8 mouse cellular contexts compared by ENCODE assay signal in the genomic region with DNA sequence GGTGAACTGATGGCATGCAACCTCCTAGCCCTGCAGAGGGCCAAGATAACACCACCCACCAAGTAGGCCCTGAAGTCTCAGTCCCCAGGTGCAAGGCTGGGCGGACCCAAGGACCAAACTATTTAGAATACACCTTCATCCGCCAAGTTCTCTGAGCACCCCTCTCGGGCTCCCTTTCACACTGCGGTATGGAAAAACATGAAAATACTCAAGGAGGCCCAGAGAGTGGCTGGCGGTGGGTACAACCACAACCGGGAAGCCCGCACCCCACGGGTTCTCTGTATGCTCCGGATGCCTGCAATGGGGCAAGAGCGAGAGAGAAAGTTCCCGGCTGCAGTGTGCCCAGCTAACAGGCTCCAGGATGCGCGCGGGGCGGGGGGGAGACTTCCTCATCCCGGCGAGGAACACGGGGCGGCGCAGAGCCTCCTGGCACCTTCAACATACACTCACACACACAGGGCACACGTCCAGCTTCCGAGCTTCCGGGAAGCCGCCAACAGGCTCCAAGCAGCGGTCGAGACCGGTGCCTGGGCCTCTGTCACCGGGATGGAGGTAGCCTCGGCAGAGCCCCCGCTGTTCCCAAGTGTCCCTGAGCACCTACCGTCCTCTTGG. TPM values are rescaled to one million over a fixed set of nuclear protein-coding genes. Genes with fewer than 3 reads are reported as not detected.
DNase-seq lines count a peak whose midpoint lies in the region; ATAC-seq and TF ChIP-seq lines count a peak whose summit lies in the region.

No protein-coding gene starts in this region.

- H3K4me2 ChIP-seq in neural tube, embryonic 12.5 days (replicated peaks), result peak overlapping the region; percentile 98

- ATAC-seq in neural tube, embryonic 12.5 days (ENCODE audit: low FRiP score, low read depth), result peak; percentile 5
- ATAC-seq in erythroid progenitor cell, adult 5-6 weeks (replicated peaks; ENCODE audit: low FRiP score, poor library complexity, severe bottlenecking), result no peak

- H3K27ac ChIP-seq in kidney, adult 2 months (ENCODE audit: insufficient read depth, low read depth, low read length), result no peak overlapping the region
- no peak overlapping the region for H3K27ac ChIP-seq in liver, adult 2 months (replicated peaks; ENCODE audit: insufficient read depth, low read depth, low read length)
- no peak overlapping the region for H3K27ac ChIP-seq in neural tube, embryonic 12.5 days

- no peak overlapping the region for H3K9ac ChIP-seq in liver, adult 2 months (ENCODE audit: low read depth, low read length)
- peak overlapping the region; percentile 69 for H3K9ac ChIP-seq in neural tube, embryonic 12.5 days

- no peaks in the 10 kb centered on the region for H3K4me1 ChIP-seq in kidney, adult 2 months (ENCODE audit: control insufficient read depth, insufficient read depth, low read length)
- no peaks in the 10 kb centered on the region for H3K4me1 ChIP-seq in liver, adult 2 months (ENCODE audit: control insufficient read depth, insufficient read depth, low read length)
- peaks cover 29% of the 10 kb centered on the region for H3K4me1 ChIP-seq in neural tube, embryonic 12.5 days

- peak overlapping the region; percentile 64 for H3K4me3 ChIP-seq in kidney, adult 2 months (ENCODE audit: insufficient read depth, low read depth, low read length)
- peak overlapping the region; percentile 35; the same call in 1 of the 2 replicates for H3K4me3 ChIP-seq in liver, adult 2 months (ENCODE audit: insufficient read depth, low read depth, low read length)
- H3K4me3 ChIP-seq in neural tube, embryonic 12.5 days, result peak overlapping the region; percentile 62

- no peaks in the 10 kb centered on the region for H3K27me3 ChIP-seq in kidney, adult 2 months (replicated peaks; ENCODE audit: control insufficient read depth, insufficient read depth, low read length)
- peaks cover 8% of the 10 kb centered on the region for H3K27me3 ChIP-seq in liver, adult 2 months (ENCODE audit: control insufficient read depth, insufficient read depth, low read length)
- H3K27me3 ChIP-seq in neural tube, embryonic 12.5 days (replicated peaks), result peaks cover 26% of the 10 kb centered on the region

- no peak for TF ChIP-seq POLR2A in kidney, adult 2 months (IDR thresholded peaks at IDR 0.05; ENCODE audit: low read depth, low read length)
- TF ChIP-seq POLR2A in liver, adult 2 months (IDR thresholded peaks at IDR 0.05; ENCODE audit: extremely low read depth, insufficient read depth, low read length), result no peak

- 10% methylated on average over 31 of the region's 31 CpGs for WGBS in kidney, adult 2 months
- 6% methylated on average over 30 of the region's 31 CpGs for WGBS in liver, adult 2 months
- WGBS in neural tube, embryonic 12.5 days, result 4% methylated on average over 31 of the region's 31 CpGs

- no peaks in the 10 kb centered on the region for H3K36me3 ChIP-seq in kidney, adult 2 months (ENCODE audit: control insufficient read depth, insufficient read depth, low read length)
- H3K36me3 ChIP-seq in liver, adult 2 months (ENCODE audit: control insufficient read depth, insufficient read depth, low read length), result no peaks in the 10 kb centered on the region
- H3K36me3 ChIP-seq in neural tube, embryonic 12.5 days, result no peaks in the 10 kb centered on the region

- TF ChIP-seq CTCF in kidney, adult 2 months (conservative IDR thresholded peaks at IDR 0.05; ENCODE audit: insufficient read depth, insufficient read length, low read depth, low read length), result no peak
- TF ChIP-seq CTCF in liver, adult 2 months (IDR thresholded peaks at IDR 0.05; ENCODE audit: low read depth, low read length), result no peak

- peak; percentile 32 to 57 for DNase-seq in left cerebral cortex, adult 18-20 months (ENCODE audit: low spot score in 2 of 2)
- DNase-seq in left cerebral cortex, adult 11 months (ENCODE audit: low spot score), result no peak
- peak; percentile 51 for DNase-seq in embryo, embryonic 9.5 days (ENCODE audit: extremely low spot score)
- peak; percentile 33 to 40 for DNase-seq in heart, adult 9 months (ENCODE audit: low spot score in 2 of 2)
- peak; percentile 37 for DNase-seq in kidney, adult 2 months
- no peak for DNase-seq in liver, adult 2 months (ENCODE audit: extremely low read depth, low read depth, low spot score)

- no peaks in the 10 kb centered on the region for H3K79me2 ChIP-seq in liver, adult 2 months (ENCODE audit: control insufficient read depth, insufficient read depth, low read length)

- no peaks in the 10 kb centered on the region for H3K9me3 ChIP-seq in neural tube, embryonic 12.5 days

RNA-seq across cellular contexts. Expression of gene Lmo1, which starts 0.6 kb away (rescaled TPM):
- total RNA-seq in left cerebral cortex, adult 18-20 months (2021), result 10 to 100 TPM; 11.5 to 14.4 TPM
- polyA plus RNA-seq in kidney, adult 2 months (2012; rRNA removed), result 8.5 and 9.6 TPM in 2 replicates
- not detected in 2 replicates for total RNA-seq in liver, adult 2 months (2014; rRNA removed)
- polyA plus RNA-seq in liver, adult 2 months (2012; rRNA removed), result not detected in 2 replicates
- polyA plus RNA-seq in neural tube, embryonic 12.5 days (2016; fragmentation: Nextera tagmentation; extraction: Ambion mirVana), result 24.3 and 27.0 TPM in 2 replicates
- not detected in 2 replicates for total RNA-seq in erythroid progenitor cell, adult 5-6 weeks (2015; ENCODE audit: low replicate concordance)
- total RNA-seq in erythroid progenitor cell, adult 5-6 weeks (2017; ENCODE audit: low replicate concordance), result not detected in 2 replicates

Comparison
In these comparisons a context has a peak if more than half of its experiments do, and no peak if none do; other contexts are left out.
1. DNase-seq: peak in left cerebral cortex, adult 18-20 months (2 of 2), embryo, embryonic 9.5 days (single experiment), heart, adult 9 months (2 of 2) and kidney, adult 2 months (single experiment); none in left cerebral cortex, adult 11 months (single experiment) and liver, adult 2 months (single experiment).
2. RNA of gene Lmo1, which starts 0.6 kb away (total RNA-seq): 11.5 to 14.4 TPM in left cerebral cortex, adult 18-20 months; not detected in erythroid progenitor cell, adult 5-6 weeks and not detected in liver, adult 2 months; every median in the first group is over 4 times any median in the second.
3. Peak in every context shown above with its lines, with median percentiles within 50 percentile points of each other: H3K4me3 ChIP-seq.